Mouse (Mus musculus) ES-Bruce4 (cell line): ENCODE measurements around the gene Slc2a1. TPM values are rescaled to one million over a fixed set of nuclear protein-coding genes. Genes with fewer than 3 reads are reported as not detected.
A peak's percentile ranks its signal among the peaks of the same experiment; 100 is the strongest.

Source experiments
- H3K27ac ChIP-seq: 2 replicates; pipeline ENCODE4 v1.5.1; 2012; ENCODE audit warnings: low read length, inconsistent platforms; ENCODE audit not compliant: insufficient read depth
- H3K27me3 ChIP-seq: 2 replicates; pipeline ENCODE4 v1.6.1; 2012; ENCODE audit warnings: mild to moderate bottlenecking, low read length, inconsistent platforms; ENCODE audit not compliant: control insufficient read depth, poor library complexity, insufficient read depth, severe bottlenecking
- H3K36me3 ChIP-seq: 2 replicates; pipeline ENCODE4 v1.6.1; 2012; ENCODE audit warnings: inconsistent platforms, mild to moderate bottlenecking, low read length, moderate library complexity; ENCODE audit not compliant: control insufficient read depth, poor library complexity, insufficient read depth, severe bottlenecking
- H3K4me1 ChIP-seq: one replicate; pipeline ENCODE4 v1.8.1; 2011; ENCODE audit warnings: low read length; ENCODE audit not compliant: control insufficient read depth, insufficient read depth
- H3K4me3 ChIP-seq: 2 replicates; pipeline ENCODE4 v1.5.1; 2011; ENCODE audit warnings: low read depth, mild to moderate bottlenecking, low read length
- H3K9ac ChIP-seq: 2 replicates; pipeline ENCODE4 v1.6.1; 2012; ENCODE audit warnings: low read depth, mild to moderate bottlenecking, inconsistent platforms; ENCODE audit not compliant: poor library complexity, severe bottlenecking
- H3K9me3 ChIP-seq: replicated peaks from 2 replicates; pipeline ENCODE4 v1.6.1; 2012; ENCODE audit warnings: mild to moderate bottlenecking, low read length, inconsistent platforms; ENCODE audit not compliant: control insufficient read depth, poor library complexity, insufficient read depth, severe bottlenecking
- CTCF ChIP-seq: IDR thresholded peaks from one replicate; pipeline ENCODE4 v1.8.1; 2011; ENCODE audit warnings: low read depth, low read length
- EP300 ChIP-seq: IDR thresholded peaks from 2 replicates; pipeline ENCODE4 v1.6.1; 2011; ENCODE audit warnings: low read depth, low read length; ENCODE audit not compliant: insufficient read depth
- POLR2A ChIP-seq: IDR thresholded peaks from one replicate; pipeline ENCODE4 v1.8.1; 2011; ENCODE audit warnings: low read length; ENCODE audit not compliant: insufficient read depth
- polyA plus RNA-seq: library from polyadenylated mRNA; stranded (reverse); fragments of >200 nt; gene quantifications from 2 replicates; pipeline ENCODE4 v1.2.4, GENCODE M21; 2011; ENCODE audit warnings: low read depth; ENCODE audit not compliant: missing spikeins, insufficient read depth, insufficient read length

Gene Slc2a1
- polyA plus RNA-seq, 1 experiment = 682 TPM

DNA sequence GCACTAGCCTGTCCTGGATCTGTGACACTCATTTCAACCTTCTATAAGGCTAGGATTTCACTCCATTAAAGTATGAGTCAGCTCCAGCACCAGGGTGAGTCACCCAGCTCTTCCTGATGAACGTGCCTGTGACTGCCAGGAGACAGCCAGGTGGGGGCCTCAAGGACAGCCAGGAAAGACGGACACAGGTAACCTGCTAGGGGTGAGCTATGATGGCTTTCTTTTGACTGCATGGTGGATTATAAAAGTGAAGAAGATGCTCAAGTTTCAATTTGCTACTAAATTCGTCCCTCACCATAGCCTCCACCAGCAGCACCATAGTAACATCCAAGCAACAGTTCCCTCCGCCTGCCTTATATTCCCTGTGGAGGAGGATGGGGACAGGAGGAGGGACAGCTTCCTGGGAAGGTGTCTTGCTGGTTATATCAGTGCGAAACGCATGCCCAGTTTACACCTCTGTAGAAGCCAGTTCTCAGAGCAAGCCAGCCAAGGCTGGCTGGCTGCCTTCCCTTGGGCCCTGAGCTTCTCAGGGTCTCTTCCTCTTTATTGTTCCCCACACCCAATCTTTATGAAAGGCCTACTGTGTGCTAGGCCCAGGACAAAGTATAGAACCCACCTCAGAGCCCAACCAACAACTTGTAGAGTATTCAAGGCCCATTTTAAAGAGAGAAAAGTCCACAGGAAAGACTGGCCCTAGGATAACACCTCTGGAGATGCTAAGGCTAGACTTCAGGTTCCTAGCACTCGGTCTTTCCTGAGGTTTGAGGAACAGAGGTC, 6.0 kb upstream of the Slc2a1 start:
- TF ChIP-seq EP300 (no peak), CTCF (no peak), POLR2A (no peak)
- Histone ChIP-seq H3K4me1 (peaks cover 2% of the 10 kb centered on the region), H3K27me3 (no peaks in the 10 kb centered on the region), H3K4me3 (no peak overlapping the region), H3K27ac (no peak overlapping the region), H3K9me3 (no peaks in the 10 kb centered on the region), H3K36me3 (no peaks in the 10 kb centered on the region), H3K9ac (no peak overlapping the region)

DNA sequence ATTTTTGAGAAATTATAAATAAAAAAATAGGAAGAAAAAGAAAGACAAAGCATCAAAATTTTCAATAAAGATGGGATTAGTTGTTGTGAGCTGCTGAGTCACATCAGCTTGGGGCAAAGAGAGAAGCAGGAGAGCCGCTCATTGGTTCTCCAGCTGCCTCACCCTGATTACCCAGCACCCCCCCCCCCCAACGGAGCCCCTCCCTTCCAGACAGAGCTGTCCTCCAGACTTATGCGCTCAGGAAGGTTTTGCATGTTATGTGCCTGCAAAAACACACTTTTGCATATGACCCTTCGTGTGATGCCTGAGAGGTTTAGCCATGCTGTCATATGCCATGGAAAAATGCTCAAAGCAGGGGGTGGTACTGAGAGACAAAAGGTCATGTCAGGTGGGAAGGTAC, 3.7 kb upstream of the Slc2a1 start:
- TF ChIP-seq POLR2A (no peak), EP300 (no peak)
- Histone ChIP-seq H3K4me1 (peaks cover 2% of the 10 kb centered on the region), H3K4me3 (peak overlapping the region; percentile 57), H3K36me3 (no peaks in the 10 kb centered on the region), H3K27me3 (no peaks in the 10 kb centered on the region), H3K27ac (peak overlapping the region; percentile 60), H3K9me3 (no peaks in the 10 kb centered on the region), H3K9ac (peak overlapping the region; percentile 14; the same call in 1 of the 2 replicates)

DNA sequence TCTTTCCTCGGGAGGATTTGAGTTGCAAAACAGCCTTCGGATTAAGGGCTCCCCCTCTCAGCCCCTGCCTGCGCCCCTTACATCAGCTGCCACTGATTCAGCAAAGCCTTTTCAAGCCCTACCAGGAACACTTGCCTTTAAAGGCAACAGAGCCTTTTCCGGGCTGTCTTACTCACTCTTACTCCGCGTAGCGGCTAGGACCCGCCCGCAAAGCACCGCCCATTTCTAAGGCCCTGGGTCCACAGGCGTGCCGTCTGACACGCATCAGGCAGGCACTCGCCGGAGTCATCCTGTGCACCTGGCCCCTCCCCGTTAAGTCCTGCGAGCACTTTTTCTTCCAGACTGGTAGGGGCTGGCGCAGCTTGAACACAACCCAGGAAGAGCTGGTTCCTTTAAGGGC, 2.8 kb upstream of the Slc2a1 start:
- peak overlapping the region; percentile 67 for H3K4me3 ChIP-seq
- 0 out of 2 replicates have a peak, but pooled peaks cover under 1% of the 10 kb centered on the region for H3K36me3 ChIP-seq
- no peaks in the 10 kb centered on the region for H3K27me3 ChIP-seq
- H3K27ac ChIP-seq = peak overlapping the region; percentile 60
- H3K9me3 ChIP-seq = no peaks in the 10 kb centered on the region
- H3K9ac ChIP-seq = peak overlapping the region; percentile 55
- TF ChIP-seq EP300 (peak; percentile 89; the same call in 1 of the 2 replicates), CTCF (no peak), POLR2A (peak; percentile 60)
- peaks cover 2% of the 10 kb centered on the region for H3K4me1 ChIP-seq

DNA sequence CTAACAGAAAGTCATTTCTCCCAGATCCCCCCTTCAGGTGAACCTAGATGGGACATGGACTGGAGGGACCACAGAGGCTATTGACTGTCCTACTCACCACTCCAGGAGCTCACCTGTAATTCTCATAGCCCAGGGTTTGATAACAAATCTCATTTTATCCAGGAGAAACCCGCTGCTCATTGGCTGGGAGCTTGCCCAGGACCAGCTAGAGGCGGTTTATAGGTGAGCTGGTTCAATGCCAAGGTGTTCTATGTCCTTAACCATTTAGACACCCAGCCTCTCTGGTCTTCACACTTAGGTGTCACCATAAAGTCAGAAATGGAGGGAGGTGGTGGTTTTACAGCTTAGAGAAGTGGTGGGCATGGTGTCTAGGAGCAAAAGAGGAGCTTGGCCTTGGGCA, 644 bp upstream of the Slc2a1 start:
- H3K4me1 ChIP-seq = no peaks in the 10 kb centered on the region
- H3K36me3 ChIP-seq = peaks cover 12% of the 10 kb centered on the region
- no peak for TF ChIP-seq CTCF
- no peak for TF ChIP-seq EP300
- TF ChIP-seq POLR2A = no peak
- H3K9me3 ChIP-seq = no peaks in the 10 kb centered on the region
- peak overlapping the region; percentile 29 for H3K9ac ChIP-seq
- H3K27ac ChIP-seq = no peak overlapping the region
- peak overlapping the region; percentile 27; the same call in 1 of the 2 replicates for H3K4me3 ChIP-seq
- H3K27me3 ChIP-seq = no peaks in the 10 kb centered on the region

DNA sequence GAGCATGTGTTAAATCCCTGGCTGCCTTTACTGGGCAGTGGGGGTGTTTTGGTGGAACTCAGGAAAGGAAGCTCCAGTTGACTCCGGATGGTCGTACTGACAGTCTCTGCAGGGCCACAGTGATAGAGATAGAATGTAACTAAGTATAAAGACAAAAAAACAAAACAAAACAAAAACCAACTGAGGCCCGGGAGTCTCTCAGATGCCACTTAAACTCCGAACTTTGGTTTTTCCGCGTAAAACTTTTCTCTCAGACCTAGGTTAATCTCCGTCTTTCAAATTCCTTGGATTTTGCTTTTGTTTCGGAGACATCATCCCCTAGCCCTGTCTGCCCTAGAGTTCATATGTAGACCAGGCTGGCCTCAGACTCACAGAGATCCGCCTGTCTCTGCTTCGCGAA, 1.1 kb downstream of the Slc2a1 start:
- no peak for TF ChIP-seq EP300
- no peak for TF ChIP-seq POLR2A
- TF ChIP-seq CTCF = no peak
- Histone ChIP-seq H3K27ac (no peak overlapping the region; the same call in 1 of the 2 replicates), H3K9me3 (no peaks in the 10 kb centered on the region), H3K27me3 (no peaks in the 10 kb centered on the region), H3K9ac (peak overlapping the region; percentile 84), H3K4me3 (peak overlapping the region; percentile 99), H3K4me1 (no peaks in the 10 kb centered on the region), H3K36me3 (peaks cover 22% of the 10 kb centered on the region)

DNA sequence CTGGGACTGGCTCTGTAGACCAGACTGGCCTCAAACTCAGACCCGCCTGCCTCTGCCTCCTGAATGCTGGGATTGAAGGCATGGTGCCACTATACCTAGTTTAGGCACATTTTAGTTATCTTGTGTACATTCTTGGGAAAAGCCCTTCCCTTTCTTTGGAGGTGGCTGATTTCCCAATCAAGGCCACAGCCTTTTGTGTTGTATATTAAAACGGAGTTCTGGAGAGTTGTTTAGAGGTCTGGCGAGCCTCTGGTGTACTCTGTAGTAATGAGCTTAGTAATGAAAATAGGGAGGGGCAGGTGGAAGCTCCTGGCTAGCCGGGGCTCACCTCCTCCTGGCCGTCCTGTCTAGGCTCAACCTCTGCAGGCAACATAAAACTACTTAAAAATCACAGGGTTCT, 2.0 kb downstream of the Slc2a1 start:
- Histone ChIP-seq H3K27me3 (no peaks in the 10 kb centered on the region), H3K4me1 (no peaks in the 10 kb centered on the region), H3K9me3 (no peaks in the 10 kb centered on the region), H3K4me3 (peak overlapping the region; percentile 99), H3K9ac (peak overlapping the region; percentile 84), H3K27ac (no peak overlapping the region), H3K36me3 (peaks cover 28% of the 10 kb centered on the region)
- TF ChIP-seq CTCF = no peak
- no peak for TF ChIP-seq EP300
- no peak for TF ChIP-seq POLR2A
